Mouse (Mus musculus) forebrain, postnatal 0 days (tissue): ENCODE measurements at regions not wholly inside any gene's neighbourhood (a gene's known extent, or its start where the extent isn't known, plus 50 kb on each side); places are given as distances from the start of the nearest gene placed in this dataset.

Source experiments
- ATAC-seq: fragments of 200-750 bp; cut with Nextera tagmentation; 2 replicates; pipeline ENCODE4 v1.8.0; 2017; ENCODE audit warnings: mild to moderate bottlenecking, moderate library complexity
- DNase-seq: peaks from one replicate; pipeline ENCODE4 v3.0.0-alpha.2; 2015
- H3K27ac ChIP-seq: fragments of 300-500 bp; sonication (generic); 2 replicates; pipeline ENCODE4 v1.5.1; 2014; ENCODE audit warnings: low read depth, mild to moderate bottlenecking, antibody characterized with exemption, low read length, moderate library complexity, mixed read lengths
- H3K27me3 ChIP-seq: fragments of 300-500 bp; sonication (generic); 2 replicates; pipeline ENCODE4 v1.6.1; 2014; ENCODE audit warnings: mild to moderate bottlenecking, low read length, mixed read lengths; ENCODE audit not compliant: insufficient read depth
- H3K36me3 ChIP-seq: fragments of 300-500 bp; sonication (generic); 2 replicates; pipeline ENCODE4 v1.6.1; 2014; ENCODE audit warnings: mild to moderate bottlenecking, moderate library complexity; ENCODE audit not compliant: insufficient read depth
- H3K4me1 ChIP-seq: fragments of 300-500 bp; sonication (generic); 2 replicates; pipeline ENCODE4 v1.6.1; 2014; ENCODE audit warnings: antibody characterized with exemption; ENCODE audit not compliant: insufficient read depth
- H3K4me2 ChIP-seq: fragments of 300-500 bp; sonication (generic); 2 replicates; pipeline ENCODE4 v1.6.1; 2014; ENCODE audit warnings: low read depth, mild to moderate bottlenecking, moderate library complexity
- H3K4me3 ChIP-seq: fragments of 300-500 bp; sonication (generic); 2 replicates; pipeline ENCODE4 v1.5.1; 2014; ENCODE audit warnings: low read depth, low read length, mixed read lengths
- H3K9ac ChIP-seq: fragments of 300-500 bp; sonication (generic); 2 replicates; pipeline ENCODE4 v1.6.1; 2014; ENCODE audit warnings: mild to moderate bottlenecking
- H3K9me3 ChIP-seq: fragments of 300-500 bp; sonication (generic); 2 replicates; pipeline ENCODE4 v1.6.1; 2016; ENCODE audit warnings: low read length
- CTCF ChIP-seq: sonication (generic); IDR thresholded peaks from 2 replicates; pipeline ENCODE4 v1.5.1; 2016; ENCODE audit warnings: antibody characterized with exemption, control low read depth, low read depth
- WGBS: fragments of 180-500 bp; shearing (Covaris S2); extraction: QIAGEN DNeasy Blood & Tissue Kit; methylation state at CpG from one replicate; pipeline ENCODE4 v1.1.7; 2014; 5-methylcytosine and 5-hydroxymethylcytosine counted together

DNA sequence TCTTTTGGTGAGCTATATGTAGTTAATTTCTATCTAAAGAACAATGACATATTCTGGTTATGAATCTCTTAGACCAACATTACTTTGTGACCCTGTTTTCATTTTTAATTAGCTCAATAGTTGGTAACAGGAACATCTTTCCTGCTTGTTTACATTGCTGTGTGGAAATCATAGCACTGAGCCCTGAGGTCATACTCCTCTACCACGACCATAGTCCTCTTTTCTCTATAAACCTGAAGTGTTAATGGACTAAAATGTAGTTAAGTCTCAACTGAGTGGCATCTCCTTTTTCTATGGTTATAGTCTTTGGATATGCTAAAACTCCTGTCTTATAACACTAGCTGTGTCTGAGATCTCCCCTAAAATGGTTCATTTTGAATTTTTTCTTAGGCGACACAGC lies 240.2 kb upstream of the Dab2 start:
- no peak for DNase-seq
- H3K9me3 ChIP-seq: no peaks in the 10 kb centered on the region
- H3K4me1 ChIP-seq: no peaks in the 10 kb centered on the region
- TF ChIP-seq CTCF: no peak
- H3K4me2 ChIP-seq: no peak overlapping the region
- no peak overlapping the region for H3K9ac ChIP-seq
- H3K27me3 ChIP-seq: no peaks in the 10 kb centered on the region
- no peak for ATAC-seq
- H3K4me3 ChIP-seq: no peak overlapping the region
- H3K27ac ChIP-seq: no peak overlapping the region
- H3K36me3 ChIP-seq: no peaks in the 10 kb centered on the region
- 89% methylated on average over 2 of the region's 2 CpGs for WGBS

DNA sequence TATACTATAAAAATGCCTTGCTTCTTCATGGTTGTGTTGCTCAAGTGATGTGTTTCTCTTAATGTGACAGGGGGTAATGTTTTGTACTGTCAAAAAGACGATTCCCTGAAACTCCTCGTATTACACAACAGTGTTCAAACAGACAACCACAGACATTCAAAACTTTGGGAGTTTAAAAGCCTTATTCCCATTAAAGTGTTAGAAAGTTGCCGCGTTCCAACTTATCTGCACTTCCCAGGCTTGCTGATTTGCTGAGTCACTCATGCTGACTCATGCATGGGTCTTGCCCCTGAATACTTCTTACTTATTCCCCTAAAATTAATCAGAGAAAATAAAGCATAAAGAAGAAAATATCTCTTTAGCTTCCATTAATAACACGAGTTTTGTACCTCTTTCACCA lies 239.8 kb upstream of the Dab2 start:
- H3K4me3 ChIP-seq: no peak overlapping the region
- H3K27me3 ChIP-seq: no peaks in the 10 kb centered on the region
- ATAC-seq: no peak
- no peak for TF ChIP-seq CTCF
- no peak overlapping the region for H3K4me2 ChIP-seq
- no peak for DNase-seq
- no peak overlapping the region for H3K9ac ChIP-seq
- 88% methylated on average over 5 of the region's 5 CpGs for WGBS
- H3K4me1 ChIP-seq: no peaks in the 10 kb centered on the region
- no peaks in the 10 kb centered on the region for H3K9me3 ChIP-seq
- H3K27ac ChIP-seq: no peak overlapping the region
- no peaks in the 10 kb centered on the region for H3K36me3 ChIP-seq

DNA sequence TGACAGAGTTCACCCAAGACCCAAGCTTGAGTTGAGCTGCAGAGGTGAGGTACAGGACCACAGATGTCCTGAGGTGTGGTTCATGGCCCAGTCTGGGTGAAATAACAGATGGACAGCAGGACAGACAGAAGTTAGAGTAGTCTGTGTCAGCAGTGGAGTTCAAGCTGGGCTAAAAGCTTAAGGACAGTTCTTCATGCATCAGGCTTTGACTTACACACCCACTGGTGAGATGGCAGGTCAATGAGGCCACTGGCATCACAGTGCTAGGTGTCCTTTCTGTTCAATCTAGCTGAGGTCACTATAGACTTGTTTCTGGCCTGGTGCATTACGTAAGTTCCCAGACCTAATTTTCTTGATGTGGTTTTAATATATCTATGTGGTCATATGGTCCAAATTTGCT lies 238.9 kb upstream of the Dab2 start:
- DNase-seq (no peak), ATAC-seq (no peak)
- no peak overlapping the region for H3K4me3 ChIP-seq
- H3K9me3 ChIP-seq: no peaks in the 10 kb centered on the region
- H3K27me3 ChIP-seq: no peaks in the 10 kb centered on the region
- H3K4me2 ChIP-seq: no peak overlapping the region
- H3K4me1 ChIP-seq: no peaks in the 10 kb centered on the region
- H3K36me3 ChIP-seq: no peaks in the 10 kb centered on the region
- WGBS: 95% methylated on average over 1 of the region's 1 CpGs
- H3K9ac ChIP-seq: no peak overlapping the region
- no peak overlapping the region for H3K27ac ChIP-seq
- TF ChIP-seq CTCF: no peak

DNA sequence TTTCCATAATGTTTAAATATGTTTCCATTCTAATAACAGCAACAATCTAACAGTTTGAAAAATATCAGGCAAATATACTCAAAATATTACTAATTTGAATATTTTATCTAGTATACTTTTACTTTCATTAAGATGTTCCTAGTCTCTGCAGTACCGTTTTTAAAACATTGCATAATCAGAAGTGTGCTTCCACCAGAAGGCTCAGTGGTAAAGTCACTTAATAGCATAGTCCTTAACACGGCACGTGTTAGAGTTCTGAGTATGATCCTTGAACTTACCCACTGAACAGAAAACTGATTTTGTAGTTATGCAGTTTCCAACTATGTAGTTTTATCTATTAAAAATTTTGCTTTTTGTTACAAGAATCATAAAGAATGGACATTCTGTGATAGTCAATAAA lies 234.5 kb upstream of the Dab2 start:
- TF ChIP-seq CTCF: no peak
- H3K27me3 ChIP-seq: no peaks in the 10 kb centered on the region
- DNase-seq: no peak
- no peak overlapping the region for H3K27ac ChIP-seq
- no peak for ATAC-seq
- no peaks in the 10 kb centered on the region for H3K9me3 ChIP-seq
- H3K9ac ChIP-seq: no peak overlapping the region
- H3K4me1 ChIP-seq: no peaks in the 10 kb centered on the region
- WGBS: 90% methylated on average over 3 of the region's 3 CpGs
- no peaks in the 10 kb centered on the region for H3K36me3 ChIP-seq
- no peak overlapping the region for H3K4me2 ChIP-seq
- no peak overlapping the region for H3K4me3 ChIP-seq

DNA sequence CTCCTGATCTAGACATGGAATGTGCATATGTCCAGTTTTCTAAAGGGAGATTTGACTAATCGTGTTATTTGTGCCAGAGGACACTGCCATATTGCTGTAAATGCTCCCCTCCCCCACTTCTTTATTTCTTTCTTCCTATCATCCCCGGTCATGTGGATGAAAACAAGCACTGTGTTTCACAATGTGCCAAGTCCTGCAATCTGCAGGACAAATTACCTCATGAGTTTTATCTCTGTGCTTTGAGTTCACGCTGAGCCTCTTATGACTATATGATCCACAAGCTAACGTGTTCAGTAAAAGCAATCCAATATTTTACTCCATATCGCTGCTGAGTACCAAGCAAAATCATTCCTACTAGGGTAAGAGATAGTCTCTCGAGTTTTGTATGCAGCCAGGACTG lies 232.2 kb upstream of the Dab2 start:
- 83% methylated on average over 6 of the region's 6 CpGs for WGBS

DNA sequence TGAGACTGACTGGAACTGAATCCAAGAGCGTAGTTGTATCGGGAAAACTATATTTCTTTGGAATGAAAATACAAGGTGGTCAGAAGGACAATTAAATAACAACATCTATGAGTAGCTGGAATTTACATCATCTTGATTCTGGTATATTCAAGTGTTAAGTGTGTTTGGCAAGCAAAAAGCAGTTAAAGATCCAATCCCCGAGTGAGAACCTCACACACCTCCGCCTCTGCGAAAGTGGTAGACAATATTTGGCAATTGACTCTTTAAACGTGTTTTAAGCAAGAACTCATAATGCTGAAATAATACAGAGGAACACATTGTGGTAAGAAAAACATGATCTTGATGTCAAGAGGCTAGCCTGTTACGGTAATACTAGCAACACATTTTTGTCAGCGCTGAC lies 231.2 kb upstream of the Dab2 start:
- DNase-seq: no peak
- no peak overlapping the region for H3K27ac ChIP-seq
- H3K4me2 ChIP-seq: no peak overlapping the region
- no peak for TF ChIP-seq CTCF
- no peaks in the 10 kb centered on the region for H3K4me1 ChIP-seq
- no peaks in the 10 kb centered on the region for H3K9me3 ChIP-seq
- H3K9ac ChIP-seq: no peak overlapping the region
- no peaks in the 10 kb centered on the region for H3K36me3 ChIP-seq
- no peaks in the 10 kb centered on the region for H3K27me3 ChIP-seq
- 87% methylated on average over 8 of the region's 8 CpGs for WGBS
- no peak overlapping the region for H3K4me3 ChIP-seq
- no peak for ATAC-seq

More for the DNA sequence above, 232.2 kb upstream of the Dab2 start:
- no peaks in the 10 kb centered on the region for H3K9me3 ChIP-seq
- H3K27me3 ChIP-seq: no peaks in the 10 kb centered on the region
- no peaks in the 10 kb centered on the region for H3K36me3 ChIP-seq
- H3K4me2 ChIP-seq: no peak overlapping the region
- TF ChIP-seq CTCF: no peak
- no peak overlapping the region for H3K9ac ChIP-seq
- no peak overlapping the region for H3K27ac ChIP-seq
- H3K4me3 ChIP-seq: no peak overlapping the region
- no peak for ATAC-seq
- H3K4me1 ChIP-seq: no peaks in the 10 kb centered on the region
- no peak for DNase-seq

DNA sequence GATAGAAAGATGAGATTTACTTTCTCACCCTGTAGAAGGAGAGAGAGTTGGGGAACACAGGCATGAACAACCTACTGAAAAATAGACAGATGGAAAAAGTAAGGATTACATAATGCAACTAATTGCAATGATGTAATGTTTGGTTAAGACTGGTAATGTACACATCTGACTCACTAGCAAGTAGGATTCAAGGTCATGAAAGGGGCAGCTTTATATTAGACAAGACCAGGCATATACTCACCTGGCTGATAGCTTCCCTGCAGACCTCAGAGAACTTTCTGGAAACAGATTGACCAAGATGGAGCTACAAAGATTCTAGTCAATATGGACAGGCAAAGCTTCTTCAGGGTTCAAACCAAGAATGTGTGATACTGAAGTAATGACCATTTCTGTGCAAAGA lies 227.7 kb upstream of the Dab2 start:
- no peaks in the 10 kb centered on the region for H3K36me3 ChIP-seq

DNA sequence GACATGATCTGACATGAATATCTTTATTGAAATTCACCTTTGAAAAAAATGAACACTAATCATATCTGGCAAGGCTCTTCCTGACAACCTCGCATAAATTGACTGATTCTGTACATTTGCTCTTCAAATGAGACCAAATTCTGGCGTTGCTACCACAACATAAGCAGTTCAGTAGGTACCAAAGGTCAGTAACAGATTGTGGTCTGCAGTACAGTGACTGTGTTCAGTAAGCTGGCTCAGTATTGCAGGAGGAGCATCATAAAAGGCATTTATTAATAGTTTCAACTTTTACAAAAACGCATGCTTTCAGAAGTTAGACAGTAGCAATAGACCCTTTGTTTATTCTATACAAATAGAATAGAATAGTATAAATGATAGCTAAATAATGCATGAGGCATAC lies 226.7 kb upstream of the Dab2 start:
- Histone ChIP-seq H3K4me1 (no peaks in the 10 kb centered on the region), H3K4me3 (no peak overlapping the region), H3K9ac (no peak overlapping the region), H3K27me3 (no peaks in the 10 kb centered on the region), H3K9me3 (no peaks in the 10 kb centered on the region), H3K4me2 (no peak overlapping the region), H3K36me3 (no peaks in the 10 kb centered on the region), H3K27ac (no peak overlapping the region)
- no peak for TF ChIP-seq CTCF
- 81% methylated on average over 3 of the region's 3 CpGs for WGBS
- no peak for ATAC-seq
- no peak for DNase-seq

More for the DNA sequence above, 227.7 kb upstream of the Dab2 start:
- no peaks in the 10 kb centered on the region for H3K4me1 ChIP-seq
- no peak overlapping the region for H3K4me3 ChIP-seq
- no peak for ATAC-seq
- H3K27me3 ChIP-seq: no peaks in the 10 kb centered on the region
- DNase-seq: no peak
- no peaks in the 10 kb centered on the region for H3K9me3 ChIP-seq
- H3K9ac ChIP-seq: no peak overlapping the region
- no peak for TF ChIP-seq CTCF
- no peak overlapping the region for H3K4me2 ChIP-seq
- no peak overlapping the region for H3K27ac ChIP-seq
